Mouse (Mus musculus): ENCODE measurements around the gene Mgat4b.

Gene Mgat4b

GRCm38 (mm10) chr11:50201590-50201989 is 9.1 kb upstream of the Mgat4b start:
- no peak for DNase-seq

GRCm38 (mm10) chr11:50203302-50203827 is 7.3 kb upstream of the Mgat4b start:
- DNase-seq = no peak

DNA sequence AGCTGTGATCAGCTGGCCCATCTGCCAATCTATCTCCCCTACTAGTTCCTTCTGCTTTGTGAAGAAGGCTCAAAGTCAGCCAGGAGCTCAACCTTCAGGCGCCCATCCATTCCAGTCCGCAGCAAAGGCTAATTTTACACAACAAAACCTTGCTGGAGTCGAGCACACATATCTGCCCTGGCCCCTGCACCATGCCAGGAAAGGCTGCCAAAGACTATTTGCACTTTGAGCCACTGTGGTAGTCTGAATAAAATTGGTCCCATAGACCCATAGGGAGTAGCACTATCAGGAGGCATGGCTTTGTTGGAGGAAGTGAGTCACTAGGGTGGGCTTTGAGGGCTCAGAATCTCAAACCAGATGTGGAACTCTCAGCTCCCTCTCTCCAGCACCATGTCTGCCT is 5.3 kb upstream of the Mgat4b start:
- no peak for DNase-seq

- no peak for DNase-seq
Measured at GRCm38 (mm10) chr11:50206037-50206436, 4.7 kb upstream of the Mgat4b start.

DNA sequence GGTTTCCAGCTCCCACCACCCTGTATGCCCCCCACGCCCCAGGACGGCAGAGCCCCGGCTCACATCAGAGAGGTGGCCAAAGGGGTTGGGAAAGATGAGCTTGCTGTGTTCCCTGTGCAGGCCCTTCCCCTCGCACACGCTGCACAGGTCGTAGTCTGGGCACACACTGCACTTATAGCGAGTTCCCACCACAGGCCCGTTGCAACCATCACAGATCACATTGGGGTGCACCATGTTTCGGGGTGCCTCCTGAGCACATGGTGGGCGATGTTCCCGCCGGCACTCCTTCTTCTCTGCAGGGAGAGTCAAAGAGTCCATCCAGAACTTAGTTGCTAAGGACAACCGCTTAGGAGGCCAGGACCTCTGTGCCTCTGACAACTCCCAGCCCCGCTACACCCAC is 3.3 kb upstream of the Mgat4b start:
- no peak for DNase-seq

DNA sequence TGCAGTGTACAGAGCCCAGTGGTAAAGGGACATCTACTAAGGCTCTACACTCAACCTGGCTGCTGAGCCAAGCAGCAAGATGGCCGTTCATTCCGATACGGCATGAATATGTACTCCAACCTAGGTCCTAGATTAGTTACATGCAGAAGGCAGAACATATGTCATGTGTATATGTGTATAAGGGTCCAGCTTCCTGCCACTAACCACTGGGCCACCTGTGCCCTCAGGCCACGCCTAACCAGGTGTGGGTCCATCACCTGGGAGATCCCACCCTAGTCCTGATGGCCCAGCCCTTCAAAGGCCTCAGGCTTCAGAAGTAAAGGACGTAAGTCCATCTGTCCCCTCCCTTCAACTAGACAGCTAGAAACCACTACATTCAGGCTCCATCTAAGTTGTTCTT is 2.7 kb upstream of the Mgat4b start:
- no peak for DNase-seq

GRCm38 (mm10) chr11:50210101-50210504 is 587 bp upstream of the Mgat4b start:
- peak; percentile 89 for DNase-seq

- DNase-seq = no peak
Measured at GRCm38 (mm10) chr11:50211322-50212059, 801 bp downstream of the Mgat4b start.

- no peak for DNase-seq
Measured at GRCm38 (mm10) chr11:50212060-50212739, 1.5 kb downstream of the Mgat4b start.

GRCm38 (mm10) chr11:50212848-50213758 is 2.4 kb downstream of the Mgat4b start:
- no peak for DNase-seq

GRCm38 (mm10) chr11:50214631-50215030 is 3.9 kb downstream of the Mgat4b start:
- no peak for DNase-seq

DNA sequence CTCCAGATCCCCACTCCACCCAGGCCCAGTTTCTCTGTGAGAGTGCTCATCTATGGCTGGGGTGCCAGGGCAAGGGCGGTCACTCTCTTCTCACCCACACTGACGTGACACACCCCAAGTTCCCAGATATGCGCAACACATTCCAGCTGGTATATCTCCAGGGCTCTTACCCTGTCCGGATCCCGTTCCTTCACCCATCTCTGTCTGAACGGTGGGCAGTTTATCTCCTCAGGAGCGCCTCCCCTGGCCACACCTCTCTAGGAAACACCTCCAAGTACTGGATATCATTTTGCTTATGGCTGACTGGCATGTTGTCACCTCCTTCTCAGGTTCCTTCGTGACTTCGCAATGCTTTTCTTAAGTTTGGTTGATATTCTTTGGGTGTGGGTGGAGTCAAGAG is 4.9 kb downstream of the Mgat4b start:
- no peak for DNase-seq

GRCm38 (mm10) chr11:50216724-50217366 is 6.2 kb downstream of the Mgat4b start:
- no peak for DNase-seq

GRCm38 (mm10) chr11:50217811-50218210 is 7.1 kb downstream of the Mgat4b start:
- DNase-seq = no peak

GRCm38 (mm10) chr11:50219833-50220232 is 9.1 kb downstream of the Mgat4b start:
- DNase-seq = no peak

- DNase-seq = no peak
Measured at GRCm38 (mm10) chr11:50222559-50223276, 12.0 kb downstream of the Mgat4b start.

GRCm38 (mm10) chr11:50223783-50224662 is 13.3 kb downstream of the Mgat4b start:
- no peak for DNase-seq

GRCm38 (mm10) chr11:50224671-50225530 is 14.2 kb downstream of the Mgat4b start:
- DNase-seq = peak; percentile 67

- DNase-seq = peak; percentile 40
Measured at GRCm38 (mm10) chr11:50225611-50226378, 15.1 kb downstream of the Mgat4b start.
